Mouse (Mus musculus) heart, adult 2 months (tissue): ENCODE measurements at regions not wholly inside any gene's neighbourhood (a gene's known extent, or its start where the extent isn't known, plus 50 kb on each side); places are given as distances from the start of the nearest gene placed in this dataset.

Source experiments
- CTCF ChIP-seq: fragments of 200-600 bp; IDR thresholded peaks from 2 replicates; pipeline ENCODE4 v1.8.1; 2022; ENCODE audit warnings: antibody characterized with exemption, mild to moderate bottlenecking, moderate library complexity
- POLR2A ChIP-seq: fragments of 200-500 bp; IDR thresholded peaks from 2 replicates; pipeline ENCODE4 v1.6.1; 2011; ENCODE audit warnings: mild to moderate bottlenecking, low read depth, low read length, control low read depth; ENCODE audit not compliant: insufficient read depth

DNA sequence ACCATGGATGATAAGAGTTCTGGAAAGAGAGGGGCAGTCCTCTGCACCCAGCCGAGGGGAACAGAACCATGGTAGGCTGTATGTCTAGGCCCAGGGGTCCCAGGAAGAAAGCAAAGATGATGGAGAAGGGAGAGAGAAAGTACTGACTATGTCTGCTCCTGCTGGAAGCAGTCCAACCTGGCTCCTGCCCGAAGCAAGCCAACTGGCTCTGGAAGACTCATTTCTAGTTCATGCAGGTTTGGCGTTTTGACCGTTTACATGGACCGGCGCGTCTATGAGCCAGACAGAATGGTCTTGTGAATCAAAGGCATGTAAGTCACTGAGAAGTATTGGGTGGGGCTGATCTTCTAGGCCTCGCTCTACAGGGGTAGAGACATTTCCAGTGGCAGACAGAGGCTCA, 385.6 kb downstream of the Zfp536 start:
- TF ChIP-seq POLR2A = no peak
- no peak for TF ChIP-seq CTCF
